Mouse (Mus musculus): ENCODE data around the gene Aspscr1.

Aspscr1 gene

DNA sequence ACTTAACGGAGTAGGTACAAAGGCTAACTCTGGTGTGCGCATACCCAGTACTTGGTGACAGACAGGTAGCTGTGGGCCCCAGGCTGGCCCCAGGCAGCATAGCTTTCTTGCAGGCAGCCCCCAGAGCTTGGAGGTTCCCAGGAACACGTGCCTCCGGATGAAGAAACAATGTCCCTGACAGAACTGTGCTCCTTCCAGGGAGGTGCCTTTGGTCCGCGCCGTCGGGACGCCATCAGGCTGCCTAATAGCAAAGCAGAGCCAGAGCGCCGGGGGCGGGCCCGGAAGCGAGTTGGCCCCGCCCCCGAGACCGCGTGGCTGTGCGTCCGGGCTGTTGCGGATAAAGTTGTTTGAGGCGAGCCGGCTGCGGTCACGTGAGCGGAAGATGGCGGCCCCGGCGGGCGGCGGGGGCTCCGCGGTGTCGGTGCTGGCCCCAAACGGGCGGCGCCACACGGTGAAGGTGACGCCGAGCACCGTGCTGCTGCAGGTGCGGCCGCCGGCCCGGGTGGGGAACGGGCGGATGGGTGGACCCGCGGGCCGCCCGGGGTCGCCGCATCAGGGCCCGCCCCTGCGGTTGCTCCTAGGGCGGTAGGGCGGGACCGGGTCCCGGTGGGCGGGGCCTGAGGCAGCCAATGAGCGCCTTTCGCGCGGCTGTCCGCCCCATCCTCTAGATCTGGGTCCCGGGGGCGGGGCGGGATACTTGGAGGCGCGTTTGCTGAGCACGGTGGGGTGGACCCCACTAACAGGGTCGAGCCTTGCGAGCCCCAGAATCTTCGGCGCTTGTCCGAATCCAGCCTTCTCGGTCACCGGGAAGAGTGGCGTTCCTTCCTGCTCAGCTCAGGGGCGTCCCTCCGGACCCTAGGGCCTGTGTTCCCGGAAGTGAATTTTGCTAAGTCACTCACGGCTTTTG is at the start of gene Aspscr1:
Gene Aspscr1 (plus strand): TSS at position 287 of the 907 bp plus-strand sequence.
- DNase-seq (ENCODE audit: low read depth, low spot score): peak; percentile 92

DNA sequence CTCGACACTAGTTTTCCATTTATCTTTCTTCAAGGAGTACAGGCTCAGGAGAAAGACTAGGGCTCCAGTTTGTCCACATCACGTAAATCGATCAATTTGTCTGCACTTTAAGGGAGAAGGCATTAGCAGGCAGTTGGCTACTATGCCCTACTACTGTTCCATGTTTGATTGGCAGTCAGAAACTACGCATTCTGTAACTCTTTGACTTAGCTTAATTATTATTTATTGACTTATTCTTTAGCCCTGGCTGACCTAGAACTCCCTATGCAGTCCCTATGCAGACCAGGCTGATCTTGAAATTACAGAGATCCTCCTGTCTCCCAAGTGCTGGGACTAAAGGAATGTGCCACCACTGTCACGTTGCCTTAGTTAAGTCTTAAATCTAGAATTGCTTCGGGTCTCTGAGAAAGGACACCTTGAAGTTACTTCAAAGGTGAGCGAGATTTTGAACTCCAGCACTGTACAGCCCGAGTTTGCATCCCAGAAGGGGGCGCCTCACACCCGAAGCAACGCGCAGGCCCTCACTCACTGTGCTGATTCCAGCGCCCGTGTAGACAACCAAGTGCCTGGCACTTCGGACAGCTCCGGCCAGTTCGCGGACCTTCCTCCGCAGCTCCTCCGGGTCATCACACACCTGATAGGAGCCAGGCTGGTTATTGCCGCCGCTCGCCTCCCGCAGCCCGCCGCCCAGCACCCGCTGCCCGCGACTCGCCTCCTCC is 48.7 kb upstream of the Aspscr1 start:
- no peak for DNase-seq (ENCODE audit: low read depth, low spot score)

DNA sequence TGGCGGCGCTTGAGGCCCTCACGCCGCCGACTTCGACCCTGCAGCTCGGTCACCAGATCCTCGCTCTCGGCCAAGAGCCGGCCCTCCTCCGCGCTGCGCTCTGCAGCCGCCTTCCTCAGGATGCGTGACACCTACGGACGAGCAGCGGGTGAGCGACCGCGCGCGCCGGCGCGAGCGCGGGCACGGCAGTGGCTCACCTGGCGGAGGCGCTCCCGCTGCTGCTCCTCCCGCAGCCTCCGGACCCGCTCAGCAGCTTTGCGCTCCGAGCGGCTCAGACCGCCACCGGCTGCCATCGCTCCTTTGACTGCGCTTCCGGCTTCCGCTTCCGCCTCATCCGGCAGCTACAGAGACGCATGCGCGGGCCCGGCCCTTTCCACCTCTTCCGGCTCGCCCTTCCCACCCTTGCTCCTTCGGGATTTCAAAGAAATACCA is 48.1 kb upstream of the Aspscr1 start:
- peak; percentile 71 for DNase-seq (ENCODE audit: low read depth, low spot score)

DNA sequence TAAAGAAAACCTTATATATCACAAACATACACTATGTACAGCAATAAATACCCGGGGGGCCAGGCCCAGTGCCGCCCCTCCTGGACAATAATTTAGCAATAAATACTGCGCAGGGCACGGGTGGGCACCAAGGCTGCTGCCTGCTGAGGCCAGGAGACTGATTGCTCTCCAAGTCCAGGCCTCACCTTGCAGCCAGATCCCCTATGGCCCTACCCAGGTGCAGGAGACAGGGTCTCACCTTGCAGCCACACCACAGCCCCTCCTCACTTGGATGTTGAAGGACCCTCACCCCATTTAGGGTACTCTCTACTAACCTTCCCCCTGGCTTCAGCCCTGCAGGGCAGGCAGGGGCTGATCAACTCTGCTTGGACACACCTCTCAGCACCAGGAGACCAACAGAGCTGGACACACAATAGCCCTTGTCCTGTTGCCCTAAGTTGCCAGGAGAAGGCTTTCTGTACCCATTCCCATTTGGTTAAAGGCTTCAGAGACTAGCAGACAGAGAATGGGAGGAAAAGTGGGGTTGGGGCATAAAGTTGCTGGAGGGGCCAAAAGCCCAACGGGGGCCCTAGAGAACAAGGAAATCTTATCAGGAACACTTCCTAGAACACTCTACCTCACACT is 47.5 kb upstream of the Aspscr1 start, which contains the start of gene Sirt7:
Gene Sirt7 (minus strand): TSS at position 89 of the 624 bp plus-strand sequence.
- DNase-seq (ENCODE audit: low read depth, low spot score): no peak

DNA sequence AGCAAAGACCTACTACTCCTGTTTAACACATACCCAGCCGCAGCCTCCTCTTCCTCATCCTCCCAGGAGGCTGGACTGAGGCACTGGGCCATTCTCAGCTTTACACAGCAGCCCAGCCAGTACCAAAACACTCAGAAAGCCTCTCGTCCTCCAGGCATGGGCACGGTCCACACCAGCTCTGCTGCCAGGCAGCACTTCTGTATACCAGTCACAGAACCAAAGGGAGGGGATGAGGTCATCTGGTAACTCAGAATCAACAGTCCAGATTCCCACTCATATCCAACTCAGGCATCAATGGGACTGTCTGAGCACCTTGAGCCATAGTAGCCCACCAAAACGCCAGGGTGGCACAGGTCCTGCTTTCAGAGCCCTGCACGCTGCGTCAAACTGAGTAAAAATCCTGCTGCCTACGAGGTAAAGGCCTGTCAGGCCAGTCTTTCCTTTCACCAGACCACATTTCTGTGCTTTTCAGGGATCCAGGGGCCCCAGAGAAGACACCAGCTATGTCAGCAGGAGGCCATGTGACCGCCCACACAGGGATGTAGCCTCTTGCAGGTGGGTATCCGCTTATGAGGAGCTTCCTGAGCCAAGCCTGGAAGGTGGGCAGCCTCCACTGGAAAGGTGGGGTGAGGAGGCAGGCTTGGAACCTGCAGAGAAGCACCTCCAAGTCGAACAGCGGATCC is 45.8 kb upstream of the Aspscr1 start:
- no peak for DNase-seq (ENCODE audit: low read depth, low spot score)

DNA sequence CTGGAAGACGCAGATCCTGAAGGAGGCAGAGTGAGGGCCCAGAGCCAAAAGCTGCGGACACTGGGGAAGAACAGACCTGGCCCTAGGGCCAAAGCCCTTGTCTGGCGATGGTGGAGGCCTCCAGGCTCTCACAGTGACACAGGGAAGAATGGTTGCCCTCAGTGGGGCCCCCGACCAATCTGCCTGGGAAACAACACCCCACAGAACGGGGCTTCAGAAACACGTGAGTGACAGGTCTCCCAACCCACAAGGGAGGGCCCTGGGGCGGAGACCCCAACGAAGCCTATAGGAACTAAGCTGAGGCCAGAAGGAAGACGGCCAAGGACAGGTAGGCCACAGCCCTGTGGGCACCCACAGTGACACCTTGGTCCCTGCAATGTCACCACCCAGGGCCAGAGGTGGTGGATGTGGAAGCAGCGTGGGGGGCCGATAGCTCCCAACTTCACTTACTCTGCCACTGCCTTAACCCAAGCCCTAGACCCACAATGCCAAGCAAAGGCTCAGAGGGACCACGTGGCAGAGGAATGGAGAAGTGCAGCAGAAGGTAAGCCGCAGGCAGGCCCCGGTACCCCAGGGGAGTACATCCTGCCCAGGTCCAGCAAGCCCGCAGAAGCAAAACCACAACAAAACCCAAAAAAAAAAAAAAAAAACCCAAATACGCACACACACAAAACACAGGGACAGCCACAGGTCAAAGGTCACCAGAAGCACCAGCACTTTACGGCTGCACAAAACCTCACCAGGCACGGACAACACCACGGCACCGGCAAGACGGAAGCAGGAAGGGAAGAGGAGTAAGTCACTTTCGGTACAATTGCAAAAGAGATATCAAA is 45.1 kb upstream of the Aspscr1 start:
- no peak for DNase-seq (ENCODE audit: low read depth, low spot score)

DNA sequence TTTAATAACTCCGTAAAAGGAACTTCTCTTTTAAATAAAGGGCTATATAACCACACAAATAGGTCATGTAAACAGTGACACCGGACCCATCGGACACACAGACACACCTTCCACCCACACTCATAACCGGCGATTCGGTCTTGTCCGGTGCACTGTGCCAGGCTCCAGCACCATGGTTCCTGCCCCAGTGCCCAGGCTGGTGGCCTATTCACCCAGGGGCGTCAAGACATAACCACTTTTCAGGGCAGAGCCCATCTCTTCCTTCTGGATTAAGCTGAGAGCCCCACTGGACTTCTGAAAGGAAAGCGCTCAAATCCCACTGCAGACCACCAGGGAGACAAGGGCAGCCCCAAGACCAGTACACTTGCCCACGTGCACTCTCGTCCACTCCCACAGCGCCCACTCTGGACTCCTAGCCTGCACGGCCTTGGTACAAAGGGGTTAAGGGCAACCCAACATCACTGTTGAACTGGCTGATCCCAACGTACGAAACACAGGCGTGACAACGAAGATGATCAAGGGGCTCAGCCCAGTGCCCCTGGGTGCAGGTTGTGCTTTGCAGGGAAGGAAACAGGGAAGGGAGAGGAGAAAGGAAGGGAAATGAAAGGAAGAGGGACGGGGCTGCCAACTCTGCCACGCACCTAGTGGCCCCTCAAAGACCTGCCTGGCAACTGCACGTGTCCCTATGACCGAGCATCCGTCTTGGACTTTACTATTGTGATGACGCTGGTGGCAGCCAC is 44.0 kb upstream of the Aspscr1 start:
- DNase-seq (ENCODE audit: low read depth, low spot score): no peak

DNA sequence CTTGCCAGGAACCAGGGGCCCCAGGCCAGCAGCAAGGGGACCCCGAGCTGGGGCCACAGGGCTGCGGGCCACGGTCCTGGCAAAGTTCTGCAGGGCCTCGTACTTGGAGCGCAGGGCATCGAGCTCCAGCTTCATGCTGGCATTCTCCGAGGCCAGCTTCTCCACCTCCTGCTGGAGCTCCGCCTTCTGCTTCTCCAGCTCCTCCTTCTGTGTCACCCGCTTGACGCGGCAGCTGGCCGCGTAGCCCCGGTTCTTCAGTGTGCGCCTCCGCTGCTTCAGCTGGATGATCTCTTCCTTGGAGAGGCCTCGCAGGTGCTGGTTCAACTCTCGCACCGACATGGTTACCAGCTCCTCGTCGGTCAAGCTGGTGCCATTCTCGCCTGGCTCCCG is 43.4 kb upstream of the Aspscr1 start:
- DNase-seq (ENCODE audit: low read depth, low spot score): no peak

DNA sequence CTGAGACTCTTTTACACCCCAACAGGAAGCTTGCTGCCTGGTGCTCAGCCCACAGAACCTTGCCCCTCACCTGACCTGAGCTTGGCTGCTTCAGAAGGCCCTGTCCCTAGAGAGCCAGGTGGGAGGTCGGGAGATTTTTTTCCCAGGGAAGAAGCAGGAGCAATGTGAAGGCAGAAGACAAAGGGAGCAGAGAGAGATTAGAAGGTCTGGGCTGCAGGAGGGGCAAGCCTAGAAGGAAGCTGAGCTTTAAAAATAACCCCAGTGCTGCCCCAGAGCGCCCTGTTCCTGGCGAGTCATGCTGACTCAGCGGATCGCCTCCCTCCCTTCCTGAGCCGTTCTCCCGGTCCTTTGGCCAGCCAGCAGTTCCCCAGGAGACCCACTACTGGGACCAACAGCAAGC is 42.9 kb upstream of the Aspscr1 start:
- no peak for DNase-seq (ENCODE audit: low read depth, low spot score)

DNA sequence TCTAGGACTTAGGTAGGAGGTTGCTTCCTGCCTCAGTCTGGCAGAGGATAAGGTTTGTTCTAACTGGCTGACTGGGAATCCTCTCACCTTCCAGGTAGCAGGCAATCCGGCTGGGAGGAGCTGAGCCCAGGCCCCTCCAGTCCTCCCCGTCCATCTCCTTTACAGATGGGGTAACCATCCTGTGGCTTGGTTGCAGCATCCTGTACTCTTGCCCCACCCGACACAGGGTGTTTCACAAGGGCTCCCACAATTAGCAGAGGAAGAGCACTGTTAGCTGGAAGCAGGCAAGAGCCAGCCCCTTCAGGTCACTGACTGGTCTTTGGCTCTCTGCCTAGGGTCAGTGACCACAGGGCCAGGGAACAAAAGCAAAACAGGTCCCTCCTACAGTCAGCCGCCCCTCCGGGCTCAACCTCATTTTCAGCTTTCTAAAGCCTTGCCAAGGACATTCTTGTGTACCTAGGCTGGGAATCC is 42.3 kb upstream of the Aspscr1 start:
- DNase-seq (ENCODE audit: low read depth, low spot score): no peak

DNA sequence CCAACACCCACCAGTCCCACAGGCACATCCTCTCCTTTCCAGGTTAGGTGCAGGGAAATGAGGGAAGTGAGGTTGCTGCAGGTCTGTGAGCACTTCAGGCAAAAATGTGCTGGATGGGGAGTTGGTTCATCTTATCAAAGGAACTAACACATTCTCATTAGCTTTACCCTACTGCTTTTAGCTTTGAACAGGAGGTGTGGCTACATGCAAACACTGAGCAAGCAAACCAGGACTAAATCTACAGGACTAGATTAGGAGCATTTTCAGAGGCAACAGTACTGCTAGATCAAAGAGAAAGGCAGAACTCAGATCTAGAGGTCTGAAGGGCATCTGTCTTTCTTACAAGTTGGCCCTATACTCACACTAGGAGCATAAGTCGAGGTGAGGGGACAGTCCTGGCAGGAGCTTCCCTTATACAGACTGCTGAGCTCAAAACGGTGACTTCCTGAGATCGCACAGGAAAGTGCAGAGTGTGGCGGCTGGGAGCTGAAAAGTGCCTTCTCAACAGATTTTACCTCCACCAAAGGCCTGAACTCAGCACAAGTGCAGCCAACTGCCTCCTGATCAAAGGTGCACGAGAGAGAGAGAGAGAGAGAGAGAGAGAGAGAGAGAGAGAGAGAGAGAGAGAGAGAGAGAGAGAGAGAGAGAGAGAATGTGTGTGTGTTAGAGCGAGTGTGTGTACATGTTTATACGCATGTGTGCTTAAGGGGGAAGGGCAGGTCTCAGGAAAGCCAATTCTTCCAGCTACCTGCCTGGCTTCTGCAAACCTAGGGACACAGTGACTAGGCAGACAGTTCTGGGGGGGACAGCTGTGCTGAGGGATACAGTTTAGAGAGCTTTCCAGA is 41.7 kb upstream of the Aspscr1 start:
- no peak for DNase-seq (ENCODE audit: low read depth, low spot score)

DNA sequence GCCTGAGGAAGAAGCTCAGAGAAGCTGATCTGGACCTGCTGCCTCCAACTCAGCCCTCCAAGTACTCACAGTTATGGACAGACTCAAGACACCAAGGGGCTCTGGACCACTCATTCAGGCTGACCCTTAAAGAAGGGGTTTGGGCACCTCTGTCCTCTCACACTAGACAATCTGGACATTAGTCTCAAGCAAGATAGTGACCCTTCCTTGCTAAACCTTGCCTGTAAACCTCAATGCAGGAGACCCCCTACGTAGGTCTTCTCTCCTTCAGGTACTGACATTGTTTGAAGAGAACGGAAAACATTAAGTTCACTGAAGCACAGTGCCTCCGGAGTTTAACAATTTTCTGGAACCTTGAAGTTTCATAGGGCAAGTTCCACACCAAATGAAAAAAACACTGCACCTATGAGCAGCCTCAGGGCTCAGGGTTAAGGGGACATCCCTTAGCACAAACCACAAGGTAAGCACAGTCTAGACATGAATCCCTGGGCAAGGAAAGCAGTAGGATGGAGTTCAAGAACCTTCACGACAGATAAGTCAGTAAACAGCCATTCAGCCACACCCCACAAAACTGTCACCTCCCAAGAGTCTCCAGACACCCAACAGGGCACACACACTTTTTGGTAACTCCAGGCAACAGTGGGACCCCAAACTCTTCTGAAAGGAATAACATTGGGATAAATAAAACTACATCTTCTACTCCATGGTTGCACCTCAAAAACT is 40.9 kb upstream of the Aspscr1 start:
- no peak for DNase-seq (ENCODE audit: low read depth, low spot score)

DNA sequence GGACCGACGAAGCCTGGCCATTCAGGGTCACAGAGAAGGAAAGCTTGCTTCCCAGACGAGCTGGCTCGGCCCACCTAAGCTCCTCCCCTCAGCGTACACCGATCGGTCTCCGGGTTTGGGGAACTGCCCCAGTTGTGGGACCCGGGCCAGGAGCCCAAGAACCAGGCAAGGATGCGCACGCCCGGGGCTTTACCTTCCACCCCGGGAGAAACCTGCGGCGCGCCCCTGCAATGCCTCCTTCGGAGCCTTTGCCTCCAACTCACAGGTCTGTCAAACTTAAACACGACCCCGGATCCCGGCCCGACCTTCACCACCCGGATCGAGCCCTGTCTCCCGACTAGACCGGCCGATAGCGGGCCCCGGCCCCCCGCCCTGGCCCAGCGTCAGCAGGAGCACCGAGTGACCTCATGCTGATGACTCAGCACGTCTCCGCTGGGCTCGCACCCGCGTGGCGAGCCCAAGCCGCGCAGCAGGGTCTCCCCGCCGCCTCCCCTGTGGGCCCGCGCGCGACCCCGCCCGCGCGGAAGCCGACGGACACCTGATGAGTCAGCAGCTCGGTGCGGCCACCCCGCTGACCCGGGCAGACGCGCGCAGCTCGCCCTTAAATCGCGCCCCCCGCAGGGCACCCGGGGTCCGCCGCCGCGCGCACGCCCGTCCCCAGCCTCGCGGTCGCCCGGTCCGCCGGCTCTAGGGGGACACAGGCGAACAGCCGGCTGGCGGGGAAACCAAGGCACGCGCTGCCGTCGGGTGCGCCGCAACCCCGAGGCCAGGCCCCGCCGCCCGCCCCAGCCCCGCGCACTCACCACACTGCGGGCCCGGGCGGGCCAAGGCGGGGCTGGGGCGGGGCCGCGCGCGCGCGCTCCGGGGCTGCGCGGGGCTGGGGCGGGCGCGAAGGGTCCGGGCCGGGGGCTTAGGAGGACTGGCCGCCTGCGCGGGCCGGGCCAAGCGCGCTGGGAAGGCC is 39.9 kb upstream of the Aspscr1 start:
- no peak for DNase-seq (ENCODE audit: low read depth, low spot score)

DNA sequence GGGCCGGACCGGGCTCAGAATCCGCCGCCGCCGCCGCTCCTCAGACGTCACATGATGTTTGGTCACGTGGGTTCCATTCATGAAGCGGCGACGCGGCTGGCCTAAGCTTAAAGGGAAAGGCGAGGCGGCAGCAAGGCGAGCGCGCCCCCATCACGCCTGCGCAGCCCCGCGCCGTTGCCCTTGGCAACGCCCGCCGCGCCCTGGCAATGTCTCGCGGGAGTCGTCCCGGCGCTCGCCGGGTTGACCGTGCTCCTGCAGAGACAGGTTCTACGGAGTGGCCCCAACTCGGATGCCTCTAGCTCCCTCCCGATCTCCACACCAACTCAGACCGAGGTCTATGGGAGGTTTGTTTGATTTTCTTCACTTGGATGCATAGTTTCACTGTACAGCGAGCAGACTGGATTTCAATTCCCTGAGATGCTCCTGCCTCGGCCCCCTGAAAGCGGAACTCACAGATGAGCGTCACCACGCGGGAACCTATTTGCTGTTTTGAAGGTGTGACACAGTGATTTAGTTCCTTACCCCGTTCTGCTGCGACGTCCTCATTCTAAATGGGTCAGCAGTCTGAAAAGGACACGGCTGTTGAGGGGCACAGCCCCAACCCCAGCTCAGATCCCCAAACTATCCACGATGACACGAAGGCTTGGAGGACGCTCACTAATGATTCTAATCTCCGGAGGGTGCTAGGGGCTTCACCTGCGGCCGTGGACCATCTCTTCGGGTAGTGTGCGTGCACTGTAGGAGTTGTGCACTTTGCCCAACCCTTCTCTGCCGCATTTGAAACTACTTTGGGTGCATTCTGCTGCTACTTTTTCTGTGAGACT is 39.0 kb upstream of the Aspscr1 start, which contains the start of gene Mafg:
Gene Mafg (minus strand): TSS at position 81 of the 824 bp plus-strand sequence.
- peak; percentile 94 for DNase-seq (ENCODE audit: low read depth, low spot score)

DNA sequence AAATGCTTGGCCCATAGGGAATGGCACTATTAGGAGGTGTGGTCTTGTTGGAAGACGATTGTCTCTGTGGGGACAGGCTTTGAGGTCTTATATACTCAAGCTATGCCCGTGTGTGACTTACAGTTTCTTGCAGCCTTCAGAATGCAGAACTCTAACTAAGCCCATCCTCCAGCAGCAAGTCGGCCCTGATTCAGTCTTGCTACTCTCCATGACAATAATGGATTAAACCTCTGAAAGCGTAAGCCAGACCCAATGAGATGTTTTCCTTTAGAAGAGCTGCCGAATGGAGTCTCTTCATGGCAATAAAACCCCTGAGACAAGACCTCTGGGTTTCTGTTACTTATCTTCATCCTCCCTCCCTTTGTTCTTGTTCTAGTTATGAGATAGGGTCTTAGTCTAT is 38.0 kb upstream of the Aspscr1 start:
- DNase-seq (ENCODE audit: low read depth, low spot score): no peak

DNA sequence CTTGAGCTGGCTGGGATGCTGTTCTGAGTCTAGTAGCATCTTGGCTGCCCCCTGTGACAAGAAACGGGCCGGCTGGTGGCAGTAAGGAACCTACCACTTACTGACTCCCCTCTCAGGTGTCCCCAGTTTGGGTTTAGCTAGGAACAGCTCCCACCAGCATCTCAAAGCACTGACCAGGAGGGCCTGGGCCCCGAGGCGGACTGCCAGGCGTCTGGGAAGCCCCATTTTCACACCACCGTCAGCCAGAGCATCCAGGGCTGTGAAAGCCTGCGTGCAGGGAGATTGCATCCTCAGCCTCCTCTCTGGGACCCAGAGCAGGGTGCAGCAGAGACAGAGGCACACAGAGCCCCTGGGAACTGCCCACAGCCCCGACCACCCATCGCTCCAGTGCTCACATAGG is 31.5 kb upstream of the Aspscr1 start:
- DNase-seq (ENCODE audit: low read depth, low spot score): no peak

All from embryo, embryonic 11.5 days (tissue).